Mouse (Mus musculus) lung, embryonic 14.5 days (tissue): Measurements from ENCODE around the gene Crim1. TPM values are rescaled to one million over a fixed set of nuclear protein-coding genes. Genes with fewer than 3 reads are reported as not detected.

ENCODE experiments used
- ATAC-seq: fragments of 200-750 bp; cut with Nextera tagmentation; 2 replicates; pipeline ENCODE4 v1.8.0; 2017; ENCODE audit warnings: mild to moderate bottlenecking, moderate TSS enrichment, moderate library complexity; ENCODE audit not compliant: insufficient read depth
- DNase-seq: peaks from one replicate; pipeline ENCODE4 v3.0.0-alpha.2; 2015
- H3K27ac ChIP-seq: fragments of 300-500 bp; sonication (generic); 2 replicates; pipeline ENCODE4 v1.5.1; 2014; ENCODE audit warnings: low read depth, mild to moderate bottlenecking, moderate library complexity
- H3K27me3 ChIP-seq: fragments of 300-500 bp; sonication (generic); 2 replicates; pipeline ENCODE4 v1.6.1; 2014; ENCODE audit warnings: low read length, control low read depth; ENCODE audit not compliant: insufficient read depth
- H3K36me3 ChIP-seq: fragments of 300-500 bp; sonication (generic); 2 replicates; pipeline ENCODE4 v1.6.1; 2014; ENCODE audit warnings: control low read depth; ENCODE audit not compliant: insufficient read depth
- H3K4me1 ChIP-seq: fragments of 300-500 bp; sonication (generic); 2 replicates; pipeline ENCODE4 v1.6.1; 2014; ENCODE audit warnings: antibody characterized with exemption, control low read depth; ENCODE audit not compliant: insufficient read depth
- H3K4me2 ChIP-seq: fragments of 300-500 bp; sonication (generic); 2 replicates; pipeline ENCODE4 v1.6.1; 2014; ENCODE audit warnings: mild to moderate bottlenecking
- H3K4me3 ChIP-seq: fragments of 300-500 bp; sonication (generic); 2 replicates; pipeline ENCODE4 v1.5.1; 2014; ENCODE audit warnings: low read depth, low read length
- H3K9ac ChIP-seq: fragments of 300-500 bp; sonication (generic); 2 replicates; pipeline ENCODE4 v1.6.1; 2014
- H3K9me3 ChIP-seq: fragments of 300-500 bp; sonication (generic); 2 replicates; pipeline ENCODE4 v1.6.1; 2016; ENCODE audit warnings: low read depth, low read length, control low read depth
- CTCF ChIP-seq: IDR thresholded peaks from 2 replicates; pipeline ENCODE4 v1.5.1; 2016; ENCODE audit warnings: antibody characterized with exemption, low read depth
- WGBS: fragments of 180-500 bp; shearing (Covaris S2); extraction: QIAGEN DNeasy Blood & Tissue Kit; methylation state at CpG from one replicate; pipeline ENCODE4 v1.1.7; 2014; 5-methylcytosine and 5-hydroxymethylcytosine counted together
- polyA plus RNA-seq: library from polyadenylated mRNA; unstranded; fragments of >200 nt; fragmentation: Nextera tagmentation; extraction: Ambion mirVana; gene quantifications from 2 replicates; pipeline ENCODE4 v1.2.1, GENCODE M21; 2014

The Crim1 gene
- polyA plus RNA-seq, 1 experiment from 2014 or later = 5.7 TPM

DNA sequence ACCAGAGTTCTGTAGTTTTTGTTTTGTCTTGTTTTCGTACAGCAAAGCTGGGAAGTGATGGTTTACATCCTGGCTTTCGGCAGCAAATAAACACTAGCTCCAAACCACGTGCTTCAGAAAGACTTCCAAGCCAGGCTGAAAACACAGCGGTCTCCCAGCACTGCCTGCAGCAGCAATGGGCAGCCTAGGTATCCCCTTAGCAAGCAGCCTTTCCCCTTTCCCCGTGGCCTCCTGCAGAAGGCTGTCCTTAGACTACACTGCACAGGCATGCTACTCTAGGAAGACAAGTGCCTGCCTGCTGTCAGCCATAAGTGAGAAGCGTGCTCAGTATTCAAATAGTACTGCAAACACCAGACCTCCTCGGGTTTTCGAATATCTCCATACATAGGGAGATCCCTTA, 176.5 kb downstream of the Crim1 start:
- peak overlapping the region; percentile 46; the same call in 1 of the 2 replicates for H3K27ac ChIP-seq
- peak; percentile 75; the same call in 1 of the 2 replicates for ATAC-seq
- no peaks in the 10 kb centered on the region for H3K27me3 ChIP-seq
- 0 out of 2 replicates have a peak, but pooled peaks cover 4% of the 10 kb centered on the region for H3K4me1 ChIP-seq
- DNase-seq = peak; percentile 77
- H3K4me2 ChIP-seq = no peak overlapping the region
- no peak overlapping the region for H3K9ac ChIP-seq
- WGBS = 44% methylated on average over 8 of the region's 8 CpGs
- H3K36me3 ChIP-seq = peaks cover 34% of the 10 kb centered on the region
- no peak overlapping the region for H3K4me3 ChIP-seq
- H3K9me3 ChIP-seq = no peaks in the 10 kb centered on the region
- no peak for TF ChIP-seq CTCF

DNA sequence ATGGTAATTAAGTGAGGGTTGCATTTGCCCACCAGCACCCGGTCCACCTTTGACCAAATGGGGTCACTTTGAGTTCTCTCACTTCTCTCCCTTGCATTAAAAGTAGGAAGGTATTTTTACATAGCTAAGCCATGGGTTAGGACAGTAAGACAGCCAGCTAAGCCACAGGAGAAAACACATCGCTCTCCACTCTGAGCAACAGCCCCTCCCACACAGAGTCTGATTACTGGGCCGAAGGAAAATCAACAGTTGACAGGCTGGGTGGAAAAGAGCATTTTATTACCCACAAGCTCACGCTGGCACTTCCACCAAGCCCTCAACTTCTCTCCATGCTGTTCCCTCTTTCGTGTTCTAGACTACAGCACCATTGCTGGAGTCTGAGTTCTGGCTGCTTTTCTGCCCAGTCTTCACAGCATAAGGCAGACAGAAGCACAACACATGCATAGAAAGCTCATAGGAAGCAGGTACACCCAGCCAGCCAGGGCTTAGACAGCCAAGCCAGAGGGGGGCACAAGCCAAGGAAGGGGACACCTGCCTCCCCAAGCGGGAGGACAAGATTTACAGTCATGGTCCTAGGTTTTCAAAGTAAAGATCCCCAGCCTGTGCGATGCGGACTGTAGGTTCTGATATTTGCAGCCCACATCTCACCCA, 179.2 kb downstream of the Crim1 start:
- peaks cover 37% of the 10 kb centered on the region for H3K36me3 ChIP-seq
- WGBS = 77% methylated on average over 8 of the region's 8 CpGs

DNA sequence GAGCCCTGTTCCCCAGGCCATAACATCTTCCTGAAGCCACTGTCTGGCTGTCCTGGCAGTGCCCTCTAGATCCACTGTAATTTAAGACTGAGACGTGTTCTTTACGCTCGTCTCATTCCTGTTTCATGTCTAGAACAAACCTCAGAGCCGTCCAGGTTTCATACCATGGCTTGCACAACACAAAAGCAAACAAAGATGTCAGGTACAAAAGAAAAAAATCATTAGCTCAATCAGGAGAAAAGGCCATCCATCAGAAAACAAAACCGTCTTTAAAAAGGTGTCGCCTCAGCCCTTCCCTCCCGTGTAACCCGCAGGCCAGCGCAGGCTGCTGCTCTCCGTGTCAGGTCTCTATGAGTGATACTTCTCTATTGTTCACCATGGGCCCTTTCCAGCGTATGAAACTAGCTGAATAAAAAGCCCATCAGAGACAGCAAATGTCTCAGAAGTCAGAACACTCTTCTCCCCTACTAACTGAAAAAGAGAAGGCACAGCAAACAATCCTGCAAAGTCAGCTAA, 179.7 kb downstream of the Crim1 start:
- no peak overlapping the region for H3K9ac ChIP-seq
- H3K4me3 ChIP-seq = no peak overlapping the region
- TF ChIP-seq CTCF = no peak
- no peaks in the 10 kb centered on the region for H3K27me3 ChIP-seq
- no peak for DNase-seq
- H3K36me3 ChIP-seq = peaks cover 36% of the 10 kb centered on the region
- H3K4me1 ChIP-seq = 0 out of 2 replicates have a peak, but pooled peaks cover 4% of the 10 kb centered on the region
- H3K27ac ChIP-seq = no peak overlapping the region
- H3K4me2 ChIP-seq = no peak overlapping the region
- H3K9me3 ChIP-seq = no peaks in the 10 kb centered on the region
- no peak for ATAC-seq
- WGBS = 68% methylated on average over 11 of the region's 11 CpGs

More for the DNA sequence above, 179.2 kb downstream of the Crim1 start:
- Histone ChIP-seq H3K9ac (no peak overlapping the region), H3K27me3 (no peaks in the 10 kb centered on the region), H3K4me2 (no peak overlapping the region), H3K27ac (no peak overlapping the region), H3K4me3 (no peak overlapping the region), H3K9me3 (no peaks in the 10 kb centered on the region), H3K4me1 (0 out of 2 replicates have a peak, but pooled peaks cover 4% of the 10 kb centered on the region)
- ATAC-seq (no peak), DNase-seq (no peak)
- TF ChIP-seq CTCF = no peak

DNA sequence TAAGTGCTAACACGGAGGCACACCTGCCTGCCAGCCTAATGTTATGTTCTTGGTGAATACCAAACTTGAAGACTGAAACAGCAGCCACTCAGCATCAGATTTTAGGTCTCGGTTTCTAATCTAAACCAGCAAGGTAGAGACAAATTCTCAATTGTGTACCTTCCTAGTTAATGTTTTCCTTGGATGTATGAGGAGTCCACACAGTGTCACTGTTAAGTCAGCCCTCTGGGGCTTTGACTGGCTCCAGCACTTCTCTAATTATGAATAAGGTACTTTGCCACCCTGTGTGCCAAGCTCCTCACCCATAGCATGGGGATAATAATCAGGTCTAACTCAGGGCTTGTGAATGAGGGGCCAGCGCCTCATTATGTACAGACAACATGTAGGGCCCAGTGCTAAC, 182.3 kb downstream of the Crim1 start:
- peaks cover 29% of the 10 kb centered on the region for H3K36me3 ChIP-seq

DNA sequence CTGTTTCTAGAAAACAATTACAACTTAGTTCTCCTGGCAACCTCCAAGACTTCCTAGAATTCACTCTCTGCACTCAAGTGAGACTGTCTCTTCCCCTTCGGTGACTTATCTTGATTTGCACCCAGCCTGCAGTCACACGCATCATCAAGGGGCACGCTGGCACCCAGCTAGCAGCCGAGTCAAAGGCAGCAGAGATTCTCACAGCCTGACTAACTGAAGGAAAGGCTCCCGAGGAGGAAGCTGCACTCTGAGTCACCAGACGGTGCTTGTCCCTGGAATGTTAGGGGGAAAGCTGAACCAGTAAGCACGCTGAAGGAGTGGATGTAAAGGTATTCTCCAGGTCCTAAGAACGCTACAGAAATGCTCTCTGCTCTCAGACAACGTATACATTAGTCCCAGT, 187.6 kb downstream of the Crim1 start:
- no peaks in the 10 kb centered on the region; the same call in 1 of the 2 replicates for H3K4me1 ChIP-seq
- no peak for TF ChIP-seq CTCF
- H3K36me3 ChIP-seq = peaks cover 4% of the 10 kb centered on the region; the same call in 1 of the 2 replicates
- H3K4me2 ChIP-seq = no peak overlapping the region
- WGBS = 54% methylated on average over 9 of the region's 9 CpGs
- H3K27ac ChIP-seq = no peak overlapping the region
- no peaks in the 10 kb centered on the region for H3K9me3 ChIP-seq
- ATAC-seq (no peak), DNase-seq (no peak)
- no peak overlapping the region for H3K9ac ChIP-seq
- H3K27me3 ChIP-seq = no peaks in the 10 kb centered on the region
- no peak overlapping the region for H3K4me3 ChIP-seq

More for the DNA sequence above, 182.3 kb downstream of the Crim1 start:
- Histone ChIP-seq H3K4me3 (no peak overlapping the region), H3K27me3 (no peaks in the 10 kb centered on the region), H3K27ac (no peak overlapping the region), H3K4me1 (no peaks in the 10 kb centered on the region), H3K9me3 (no peaks in the 10 kb centered on the region), H3K9ac (no peak overlapping the region), H3K4me2 (no peak overlapping the region)
- no peak for ATAC-seq
- DNase-seq = no peak
- TF ChIP-seq CTCF = no peak
- WGBS = 85% methylated on average over 3 of the region's 3 CpGs

DNA sequence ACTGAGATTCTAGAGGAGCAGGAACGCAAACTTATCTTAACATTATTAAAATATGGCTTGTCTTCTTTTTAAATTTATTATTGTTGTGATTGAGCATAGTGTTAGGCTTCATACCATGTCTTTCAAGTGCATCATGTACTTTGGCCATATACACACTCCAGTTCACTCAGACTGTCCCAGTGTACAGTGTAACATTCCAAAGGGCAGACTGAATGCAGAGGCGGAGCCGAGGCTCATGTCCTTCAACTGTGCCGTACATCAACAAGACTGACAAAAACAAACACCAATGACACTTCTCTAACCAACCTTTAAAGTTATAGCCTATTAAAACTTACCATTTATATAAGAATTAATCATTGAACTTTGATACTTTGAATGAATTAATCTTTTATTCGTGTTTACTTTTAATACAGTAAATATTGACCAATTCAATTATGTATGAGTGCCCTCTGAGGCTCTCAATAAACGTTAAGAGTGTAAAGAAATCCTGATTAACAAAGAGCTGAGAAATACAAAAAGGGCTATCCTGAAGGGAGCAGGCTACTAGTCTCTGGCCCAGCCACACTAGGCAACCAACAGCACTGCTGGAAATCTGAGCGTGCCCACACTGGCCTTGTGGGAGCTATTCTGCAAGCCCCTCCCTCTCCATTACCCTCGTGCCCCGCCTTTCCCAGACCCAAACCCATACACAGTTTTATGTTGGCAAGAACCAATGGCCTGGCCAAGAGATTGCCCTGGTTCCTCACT, 188.2 kb downstream of the Crim1 start:
- no peak for TF ChIP-seq CTCF
- 63% methylated on average over 9 of the region's 9 CpGs for WGBS
- Histone ChIP-seq H3K9me3 (no peaks in the 10 kb centered on the region), H3K4me3 (no peak overlapping the region), H3K27me3 (no peaks in the 10 kb centered on the region), H3K36me3 (peaks cover 4% of the 10 kb centered on the region; the same call in 1 of the 2 replicates), H3K4me2 (no peak overlapping the region), H3K4me1 (no peaks in the 10 kb centered on the region; the same call in 1 of the 2 replicates), H3K9ac (no peak overlapping the region), H3K27ac (no peak overlapping the region)
- ATAC-seq (peak; percentile 53; the same call in 1 of the 2 replicates), DNase-seq (no peak)

DNA sequence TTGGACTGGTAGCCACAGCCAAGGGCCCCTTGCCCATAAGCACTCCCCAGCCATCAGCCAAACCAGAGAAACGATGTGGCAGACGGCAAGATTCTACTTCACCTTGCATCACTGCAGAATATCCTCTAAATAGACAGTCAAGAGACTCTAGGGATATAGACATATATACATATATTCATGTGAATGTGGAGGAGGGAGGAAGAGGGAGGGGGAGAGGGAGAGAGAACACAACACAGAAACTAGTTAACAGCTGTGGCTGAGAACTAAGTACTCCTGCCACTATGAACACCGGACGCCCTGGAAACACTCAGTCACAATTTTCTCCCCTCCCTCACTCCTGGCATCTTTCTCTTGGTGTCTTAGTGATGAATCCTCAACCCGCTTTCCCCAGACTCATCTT, 189.5 kb downstream of the Crim1 start:
- Histone ChIP-seq H3K27me3 (no peaks in the 10 kb centered on the region), H3K4me1 (no peaks in the 10 kb centered on the region; the same call in 1 of the 2 replicates), H3K27ac (no peak overlapping the region), H3K36me3 (no peaks in the 10 kb centered on the region), H3K4me2 (no peak overlapping the region), H3K9me3 (no peaks in the 10 kb centered on the region), H3K9ac (no peak overlapping the region), H3K4me3 (no peak overlapping the region)
- WGBS = 89% methylated on average over 5 of the region's 5 CpGs
- no peak for ATAC-seq
- DNase-seq = no peak
- TF ChIP-seq CTCF = no peak
